Mouse (Mus musculus): ENCODE data around the gene Nipal4. TPM values are rescaled to one million over a fixed set of nuclear protein-coding genes. Genes with fewer than 3 reads are reported as not detected.

Nipal4 gene
- total RNA-seq, 2 experiments from 2014 or later, result not detected

- H3K4me3 ChIP-seq, result no peak overlapping the region
- H3K27ac ChIP-seq, result no peak overlapping the region
- intact Hi-C loops (cut with DNase I), result no loop called here
- DNase-seq, result no peak
- no peak for TF ChIP-seq CTCF (IDR thresholded peaks at IDR 0.05)
Observed at GRCm38 (mm10) chr11:46107046-46107445, 59.3 kb downstream of the Nipal4 start.

GRCm38 (mm10) chr11:46102107-46102506 is 64.2 kb downstream of the Nipal4 start:
- H3K27ac ChIP-seq, result peak overlapping the region; percentile 57
- intact Hi-C loops (cut with DNase I), result no loop called here
- no peak overlapping the region for H3K4me3 ChIP-seq
- DNase-seq, result peak; percentile 65
- no peak for TF ChIP-seq CTCF (IDR thresholded peaks at IDR 0.05)

Small RNA genes lying within 50 kb of the gene (microRNA-seq; reads per million reads assigned to microRNA genes)
- not detected for gene Mir7239
- not detected for gene Mir8100

Other genes starting within 250 kb of the Nipal4 start
- gene Lsm11, start 221.6 kb downstream of the Nipal4 start, total RNA-seq (2021), result 1 to 10 TPM; 1.8 to 2.5 TPM
- gene Thg1l, start 211.0 kb downstream of the Nipal4 start, total RNA-seq (2021), result 1 to 10 TPM; 2.3 to 2.9 TPM
- not detected for gene Sox30, start 186.2 kb downstream of the Nipal4 start, total RNA-seq (2021)
- under 1 TPM; 0.64 to 0.99 TPM for gene Gm12166, start 114.2 kb downstream of the Nipal4 start, total RNA-seq (2021)
- 1 to 10 TPM; 3.0 to 3.7 TPM for gene Adam19, start 110.5 kb downstream of the Nipal4 start, total RNA-seq (2021)
- gene Fndc9, start 69.0 kb upstream of the Nipal4 start, total RNA-seq (2021), result not detected
- 10 to 100 TPM in 1 of 2 experiments, 1 to 10 TPM in 1; 2.3 to 10.1 TPM for gene Cyfip2, start 146.4 kb upstream of the Nipal4 start, total RNA-seq (2021)
- gene Itk, start 223.0 kb upstream of the Nipal4 start, total RNA-seq (2021), result not detected
- gene Fam71b, start 230.1 kb upstream of the Nipal4 start, total RNA-seq (2021), result not detected